Mouse (Mus musculus) olfactory bulb, adult 2 months (tissue): Measurements from ENCODE around the gene Fbxo11.

Source experiments
- CTCF ChIP-seq: fragments of 200-500 bp; IDR thresholded peaks from 2 replicates; pipeline ENCODE4 v1.5.1; 2012; ENCODE audit warnings: low read depth, mild to moderate bottlenecking, low read length, moderate library complexity; ENCODE audit not compliant: insufficient read depth
- POLR2A ChIP-seq: fragments of 200-500 bp; IDR thresholded peaks from 2 replicates; pipeline ENCODE4 v1.6.1; 2012; ENCODE audit warnings: mild to moderate bottlenecking, low read depth, low read length, moderate library complexity; ENCODE audit not compliant: insufficient read depth

DNA sequence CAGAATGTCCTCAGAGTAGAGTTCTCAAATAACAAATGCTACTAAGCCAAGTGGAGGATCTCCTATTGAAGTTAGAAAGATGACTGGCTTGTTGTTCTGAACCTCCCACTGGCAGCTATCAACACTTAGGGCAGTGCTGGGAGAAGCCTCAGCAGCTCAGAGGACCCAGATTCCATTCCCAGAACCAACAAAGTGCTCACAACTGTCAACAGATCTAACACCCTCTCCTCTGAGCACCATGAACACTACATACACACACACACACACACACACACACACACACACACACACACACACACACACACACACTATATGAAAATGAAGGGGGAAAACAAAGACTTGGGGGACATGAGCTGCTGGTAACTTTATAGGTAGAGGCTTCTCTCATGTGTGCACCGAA lies 60.2 kb downstream of the Fbxo11 start:
- TF ChIP-seq POLR2A = no peak
- TF ChIP-seq CTCF = no peak
